Mouse (Mus musculus) myocyte (in vitro differentiated cells): ENCODE measurements around the gene Dpp4.

Experiments used
- CEBPB ChIP-seq: IDR thresholded peaks from 2 replicates; pipeline ENCODE4 v1.6.1; 2011; ENCODE audit warnings: mild to moderate bottlenecking, moderate library complexity; ENCODE audit not compliant: poor library complexity, insufficient read depth, severe bottlenecking
- E2F4 ChIP-seq: IDR thresholded peaks from one replicate; pipeline ENCODE4 v1.6.1; 2011; ENCODE audit warnings: mild to moderate bottlenecking, control low read depth, moderate library complexity; ENCODE audit not compliant: insufficient read depth
- MAX ChIP-seq: IDR thresholded peaks from one replicate; pipeline ENCODE4 v1.6.1; 2011; ENCODE audit warnings: low read depth, mild to moderate bottlenecking, control low read depth
- MYOD1 ChIP-seq, 3 experiments: IDR thresholded peaks; one replicate each; pipeline ENCODE4 v1.6.1; 2011; ENCODE audit warnings: control low read depth in 2 of 3, low read depth in 2 of 3, mild to moderate bottlenecking in 2 of 3, moderate library complexity in 1 of 3; ENCODE audit not compliant: insufficient read length in 2 of 3, control insufficient read depth in 1 of 3
- MYOG ChIP-seq, 3 experiments: IDR thresholded peaks; one replicate each; pipeline ENCODE4 v1.6.1; 2011; ENCODE audit warnings: control low read depth in 2 of 3, low read depth in 2 of 3, mild to moderate bottlenecking in 2 of 3; ENCODE audit not compliant: insufficient read length in 2 of 3, control insufficient read depth in 1 of 3, insufficient read depth in 1 of 3
- POLR2A ChIP-seq: IDR thresholded peaks from one replicate; pipeline ENCODE4 v1.6.1; 2011; ENCODE audit warnings: low read depth, mild to moderate bottlenecking, control low read depth, moderate library complexity; ENCODE audit not compliant: insufficient read length
- POLR2AphosphoS2 ChIP-seq: IDR thresholded peaks from one replicate; pipeline ENCODE4 v1.6.1; 2011; ENCODE audit warnings: low read depth, control low read depth; ENCODE audit not compliant: insufficient read length
- REST ChIP-seq: IDR thresholded peaks from one replicate; pipeline ENCODE4 v1.6.1; 2011; ENCODE audit warnings: mild to moderate bottlenecking, control low read depth, moderate library complexity; ENCODE audit not compliant: insufficient read depth, insufficient read length
- SRF ChIP-seq: IDR thresholded peaks from one replicate; pipeline ENCODE4 v1.6.1; 2011; ENCODE audit warnings: low read depth; ENCODE audit not compliant: control insufficient read depth, insufficient read length
- TCF12 ChIP-seq: IDR thresholded peaks from one replicate; pipeline ENCODE4 v1.6.1; 2011; ENCODE audit warnings: mild to moderate bottlenecking, control low read depth; ENCODE audit not compliant: poor library complexity, insufficient read depth, severe bottlenecking
- TCF3 ChIP-seq: IDR thresholded peaks from one replicate; pipeline ENCODE4 v1.6.1; 2011; ENCODE audit warnings: low read depth, control low read depth; ENCODE audit not compliant: insufficient read length
- USF1 ChIP-seq: IDR thresholded peaks from one replicate; pipeline ENCODE4 v1.6.1; 2011; ENCODE audit warnings: low read depth, mild to moderate bottlenecking, control low read depth, moderate library complexity

DNA sequence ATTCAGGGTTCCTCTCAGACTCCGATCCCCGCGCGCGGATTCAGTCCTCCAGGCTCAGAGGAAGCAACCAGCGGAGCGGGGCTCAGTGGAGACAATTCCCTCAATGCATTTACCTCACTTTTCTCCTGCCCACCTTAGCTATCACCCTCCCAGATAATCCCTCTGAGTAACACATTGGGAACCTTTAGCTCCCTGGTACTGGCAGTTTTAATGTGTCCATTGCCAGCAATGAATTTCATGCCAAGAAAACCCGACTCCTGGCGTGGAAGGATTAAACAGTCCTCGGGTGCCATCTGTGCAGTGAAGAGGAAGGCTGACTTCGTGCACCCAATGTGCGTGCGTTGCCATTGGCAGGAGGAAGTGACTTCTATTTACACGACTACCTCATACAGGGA, 70.3 kb downstream of the Dpp4 start:
- TF ChIP-seq POLR2A = no peak
- TF ChIP-seq USF1 = no peak
- TF ChIP-seq REST = no peak
- no peak for TF ChIP-seq E2F4
- no peak for TF ChIP-seq MYOD1 (IDR thresholded peaks at IDR 0.05; ENCODE audit: control insufficient read depth in 1 of 3, insufficient read length in 2 of 3, low read depth in 2 of 3)
- no peak for TF ChIP-seq MAX
- TF ChIP-seq CEBPB = no peak
- TF ChIP-seq POLR2AphosphoS2 = no peak
- TF ChIP-seq MYOG (IDR thresholded peaks at IDR 0.05; ENCODE audit: control insufficient read depth in 1 of 3, insufficient read depth in 1 of 3, insufficient read length in 2 of 3, low read depth in 2 of 3) = no peak
- TF ChIP-seq TCF3 = no peak
- no peak for TF ChIP-seq TCF12
- no peak for TF ChIP-seq SRF
